Mouse (Mus musculus): Measurements from ENCODE around the gene Fgd6. TPM values are rescaled to one million over a fixed set of nuclear protein-coding genes. Genes with fewer than 3 reads are reported as not detected.

The Fgd6 gene
- polyA plus RNA-seq, 1 experiment: not detected

- Histone ChIP-seq H3K27ac (ENCODE audit: insufficient read depth, low read depth, low read length) (no peak overlapping the region), H3K4me1 (ENCODE audit: control insufficient read depth, insufficient read depth, low read length) (no peaks in the 10 kb centered on the region), H3K4me3 (ENCODE audit: insufficient read depth, low read depth, low read length) (no peak overlapping the region)
- 23% methylated on average over 9 of the region's 9 CpGs for WGBS
- TF ChIP-seq CTCF (IDR thresholded peaks at IDR 0.05; ENCODE audit: insufficient read depth, low read depth, low read length): no peak
- TF ChIP-seq POLR2A (IDR thresholded peaks at IDR 0.05; ENCODE audit: insufficient read depth, low read depth, low read length): no peak
These were observed 1.4 kb downstream of the Fgd6 start for GRCm38 (mm10) chr10:94037196-94037595.

- no peak overlapping the region for H3K4me3 ChIP-seq (ENCODE audit: insufficient read depth, low read depth, low read length)
- WGBS: 53% methylated on average over 4 of the region's 4 CpGs
- H3K27ac ChIP-seq (ENCODE audit: insufficient read depth, low read depth, low read length): no peak overlapping the region
- no peaks in the 10 kb centered on the region for H3K4me1 ChIP-seq (ENCODE audit: control insufficient read depth, insufficient read depth, low read length)
- no peak for TF ChIP-seq POLR2A (IDR thresholded peaks at IDR 0.05; ENCODE audit: insufficient read depth, low read depth, low read length)
- no peak for TF ChIP-seq CTCF (IDR thresholded peaks at IDR 0.05; ENCODE audit: insufficient read depth, low read depth, low read length)
These were observed 1.8 kb downstream of the Fgd6 start for GRCm38 (mm10) chr10:94037596-94037995.

- 80% methylated on average over 7 of the region's 7 CpGs for WGBS
- Histone ChIP-seq H3K27ac (ENCODE audit: insufficient read depth, low read depth, low read length) (no peak overlapping the region), H3K4me3 (ENCODE audit: insufficient read depth, low read depth, low read length) (no peak overlapping the region), H3K4me1 (ENCODE audit: control insufficient read depth, insufficient read depth, low read length) (peaks cover under 1% of the 10 kb centered on the region; the same call in 1 of the 2 replicates)
- TF ChIP-seq CTCF (IDR thresholded peaks at IDR 0.05; ENCODE audit: insufficient read depth, low read depth, low read length) (no peak), POLR2A (IDR thresholded peaks at IDR 0.05; ENCODE audit: insufficient read depth, low read depth, low read length) (no peak)
These were observed 2.8 kb downstream of the Fgd6 start for GRCm38 (mm10) chr10:94038366-94039260.

- TF ChIP-seq CTCF (IDR thresholded peaks at IDR 0.05; ENCODE audit: insufficient read depth, low read depth, low read length) (no peak), POLR2A (IDR thresholded peaks at IDR 0.05; ENCODE audit: insufficient read depth, low read depth, low read length) (no peak)
- Histone ChIP-seq H3K4me3 (ENCODE audit: insufficient read depth, low read depth, low read length) (no peak overlapping the region), H3K4me1 (ENCODE audit: control insufficient read depth, insufficient read depth, low read length) (peaks cover 3% of the 10 kb centered on the region; the same call in 1 of the 2 replicates), H3K27ac (ENCODE audit: insufficient read depth, low read depth, low read length) (no peak overlapping the region)
- WGBS: 65% methylated on average over 10 of the region's 10 CpGs
These were observed 8.1 kb downstream of the Fgd6 start for GRCm38 (mm10) chr10:94043908-94044307.

GRCm38 (mm10) chr10:94045301-94045700 is 9.5 kb downstream of the Fgd6 start:
- no peak overlapping the region for H3K4me3 ChIP-seq (ENCODE audit: insufficient read depth, low read depth, low read length)
- TF ChIP-seq CTCF (IDR thresholded peaks at IDR 0.05; ENCODE audit: insufficient read depth, low read depth, low read length): no peak
- TF ChIP-seq POLR2A (IDR thresholded peaks at IDR 0.05; ENCODE audit: insufficient read depth, low read depth, low read length): no peak
- H3K27ac ChIP-seq (ENCODE audit: insufficient read depth, low read depth, low read length): no peak overlapping the region
- 96% methylated on average over 13 of the region's 13 CpGs for WGBS
- H3K4me1 ChIP-seq (ENCODE audit: control insufficient read depth, insufficient read depth, low read length): peaks cover 3% of the 10 kb centered on the region; the same call in 1 of the 2 replicates

GRCm38 (mm10) chr10:94047024-94047423 is 11.2 kb downstream of the Fgd6 start:
- Histone ChIP-seq H3K27ac (ENCODE audit: insufficient read depth, low read depth, low read length) (no peak overlapping the region), H3K4me3 (ENCODE audit: insufficient read depth, low read depth, low read length) (no peak overlapping the region), H3K4me1 (ENCODE audit: control insufficient read depth, insufficient read depth, low read length) (peaks cover 3% of the 10 kb centered on the region; the same call in 1 of the 2 replicates)
- WGBS: 59% methylated on average over 1 of the region's 1 CpGs
- TF ChIP-seq POLR2A (IDR thresholded peaks at IDR 0.05; ENCODE audit: insufficient read depth, low read depth, low read length): no peak
- no peak for TF ChIP-seq CTCF (IDR thresholded peaks at IDR 0.05; ENCODE audit: insufficient read depth, low read depth, low read length)

GRCm38 (mm10) chr10:94047845-94048559 is 12.2 kb downstream of the Fgd6 start:
- peaks cover 3% of the 10 kb centered on the region; the same call in 1 of the 2 replicates for H3K4me1 ChIP-seq (ENCODE audit: control insufficient read depth, insufficient read depth, low read length)
- TF ChIP-seq CTCF (IDR thresholded peaks at IDR 0.05; ENCODE audit: insufficient read depth, low read depth, low read length): no peak
- no peak for TF ChIP-seq POLR2A (IDR thresholded peaks at IDR 0.05; ENCODE audit: insufficient read depth, low read depth, low read length)
- no peak overlapping the region for H3K27ac ChIP-seq (ENCODE audit: insufficient read depth, low read depth, low read length)
- H3K4me3 ChIP-seq (ENCODE audit: insufficient read depth, low read depth, low read length): no peak overlapping the region
- 65% methylated on average over 10 of the region's 10 CpGs for WGBS

GRCm38 (mm10) chr10:94049121-94049520 is 13.3 kb downstream of the Fgd6 start:
- TF ChIP-seq POLR2A (IDR thresholded peaks at IDR 0.05; ENCODE audit: insufficient read depth, low read depth, low read length) (no peak), CTCF (IDR thresholded peaks at IDR 0.05; ENCODE audit: insufficient read depth, low read depth, low read length) (no peak)
- 85% methylated on average over 8 of the region's 8 CpGs for WGBS
- Histone ChIP-seq H3K4me1 (ENCODE audit: control insufficient read depth, insufficient read depth, low read length) (no peaks in the 10 kb centered on the region; the same call in 1 of the 2 replicates), H3K27ac (ENCODE audit: insufficient read depth, low read depth, low read length) (no peak overlapping the region), H3K4me3 (ENCODE audit: insufficient read depth, low read depth, low read length) (no peak overlapping the region)

GRCm38 (mm10) chr10:94050736-94051135 is 14.9 kb downstream of the Fgd6 start:
- 90% methylated on average over 5 of the region's 5 CpGs for WGBS
- Histone ChIP-seq H3K27ac (ENCODE audit: insufficient read depth, low read depth, low read length) (no peak overlapping the region), H3K4me3 (ENCODE audit: insufficient read depth, low read depth, low read length) (no peak overlapping the region), H3K4me1 (ENCODE audit: control insufficient read depth, insufficient read depth, low read length) (no peaks in the 10 kb centered on the region)
- TF ChIP-seq POLR2A (IDR thresholded peaks at IDR 0.05; ENCODE audit: insufficient read depth, low read depth, low read length): no peak
